Mouse (Mus musculus): ENCODE results near the gene AC161166.1. TPM values are rescaled to one million over a fixed set of nuclear protein-coding genes. Genes with fewer than 3 reads are reported as not detected.

Gene AC161166.1
- total and polyA plus RNA-seq, 3 experiments: 0.22 TPM; not detected in 2

DNA sequence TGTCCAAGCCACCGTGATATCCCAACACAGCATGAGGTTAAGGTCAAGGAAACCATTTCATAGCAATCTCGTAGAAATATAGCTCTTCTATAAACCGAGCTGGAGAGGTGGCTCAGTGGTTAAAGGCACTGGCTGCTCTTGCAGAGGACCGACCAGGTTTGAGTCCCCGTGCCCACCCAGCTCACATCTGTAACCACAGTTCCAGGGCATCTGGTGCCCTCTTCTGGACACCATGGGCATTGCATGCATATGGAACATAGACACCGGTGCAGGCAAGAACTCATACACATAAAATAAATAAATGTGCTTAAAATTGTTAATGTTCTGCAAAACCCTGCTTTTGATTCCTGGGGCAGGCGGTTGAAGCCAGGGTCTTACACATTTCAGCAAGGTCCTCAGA lies 39.3 kb downstream of the AC161166.1 start:
- H3K4me1 ChIP-seq (ENCODE audit: insufficient read depth, low read depth, low read length): no peaks in the 10 kb centered on the region; the same call in 1 of the 2 replicates
- TF ChIP-seq GATA1 (IDR thresholded peaks at IDR 0.05; ENCODE audit: borderline replicate concordance, low read length) (no peak), CTCF (IDR thresholded peaks at IDR 0.05; ENCODE audit: low read depth, low read length) (peak; percentile 85)
- no peak for DNase-seq (ENCODE audit: low spot score)
- peaks cover 5% of the 10 kb centered on the region for H3K27me3 ChIP-seq (ENCODE audit: insufficient read depth, low read length)
- no peak for ATAC-seq (ENCODE audit: extremely low read depth, insufficient number of reproducible peaks, low FRiP score, poor library complexity, severe bottlenecking)
- H3K9me3 ChIP-seq (replicated peaks): 0 out of 2 replicates have a peak, but pooled peaks cover 2% of the 10 kb centered on the region
- no peaks in the 10 kb centered on the region for H3K36me3 ChIP-seq (replicated peaks)
- no peak overlapping the region for H3K4me3 ChIP-seq (ENCODE audit: low read depth, low read length)

DNA sequence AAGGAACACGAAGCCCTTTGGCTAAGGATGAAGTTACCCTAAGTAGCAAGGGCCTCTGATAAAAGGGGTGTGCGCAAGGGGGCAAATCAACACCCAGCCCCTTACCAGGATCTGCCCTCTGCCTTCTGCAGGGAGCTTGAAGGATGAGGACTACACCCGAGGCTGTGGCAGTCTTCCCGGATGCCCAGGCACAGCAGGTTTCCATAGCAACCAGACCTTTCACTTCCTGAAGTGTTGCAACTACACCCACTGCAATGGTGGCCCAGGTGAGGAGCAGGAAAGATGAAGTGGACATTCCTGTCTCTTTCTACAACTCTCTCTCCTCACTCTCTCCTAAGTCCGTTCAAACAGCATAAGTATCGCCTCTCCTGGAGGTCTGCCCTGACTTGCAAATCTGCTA lies 39.8 kb downstream of the AC161166.1 start:
- Histone ChIP-seq H3K9me3 (replicated peaks) (no peaks in the 10 kb centered on the region), H3K27me3 (ENCODE audit: insufficient read depth, low read length) (peaks cover 6% of the 10 kb centered on the region; the same call in 1 of the 2 replicates), H3K4me1 (ENCODE audit: insufficient read depth, low read depth, low read length) (no peaks in the 10 kb centered on the region; the same call in 1 of the 2 replicates), H3K4me3 (ENCODE audit: low read depth, low read length) (no peak overlapping the region), H3K36me3 (replicated peaks) (no peaks in the 10 kb centered on the region)
- TF ChIP-seq GATA1 (IDR thresholded peaks at IDR 0.05; ENCODE audit: borderline replicate concordance, low read length) (no peak), TAL1 (conservative IDR thresholded peaks at IDR 0.05; ENCODE audit: low read depth, low read length) (no peak), GATA2 (IDR thresholded peaks at IDR 0.05; ENCODE audit: borderline replicate concordance, low read depth, low read length) (no peak), POLR2AphosphoS5 (IDR thresholded peaks at IDR 0.05; ENCODE audit: insufficient replicate concordance, low read depth, low read length) (no peak), CTCF (IDR thresholded peaks at IDR 0.05; ENCODE audit: low read depth, low read length) (no peak)
- ATAC-seq (ENCODE audit: extremely low read depth, insufficient number of reproducible peaks, low FRiP score, poor library complexity, severe bottlenecking) (no peak), DNase-seq (ENCODE audit: low spot score) (no peak)

DNA sequence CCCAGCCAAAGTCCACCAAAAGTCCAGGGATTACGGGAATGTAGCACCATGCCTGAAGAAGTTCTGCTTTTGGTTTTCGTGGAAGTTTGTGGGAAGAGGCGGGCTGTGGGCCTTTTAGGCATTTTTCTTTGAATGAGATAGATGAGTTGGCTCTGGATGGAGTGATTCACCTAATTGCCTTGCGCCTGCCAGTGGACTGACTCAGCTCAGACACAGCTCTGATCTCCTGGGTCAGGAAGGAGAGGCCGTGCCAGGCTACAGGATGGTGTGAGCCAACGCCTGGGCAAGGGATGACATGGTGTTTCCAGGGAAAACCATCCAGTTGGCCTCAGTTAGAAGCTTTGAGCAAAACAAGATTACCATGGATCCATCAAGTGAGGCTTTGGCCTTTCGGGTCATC lies 41.9 kb downstream of the AC161166.1 start:
- no peaks in the 10 kb centered on the region for H3K9me3 ChIP-seq (replicated peaks)
- DNase-seq (ENCODE audit: low spot score): no peak
- H3K27me3 ChIP-seq (ENCODE audit: insufficient read depth, low read length): peaks cover 10% of the 10 kb centered on the region; the same call in 1 of the 2 replicates
- no peak for TF ChIP-seq CTCF (IDR thresholded peaks at IDR 0.05; ENCODE audit: low read depth, low read length)
- no peak for TF ChIP-seq POLR2AphosphoS5 (IDR thresholded peaks at IDR 0.05; ENCODE audit: insufficient replicate concordance, low read depth, low read length)
- no peak for TF ChIP-seq TAL1 (conservative IDR thresholded peaks at IDR 0.05; ENCODE audit: low read depth, low read length)
- TF ChIP-seq GATA2 (IDR thresholded peaks at IDR 0.05; ENCODE audit: borderline replicate concordance, low read depth, low read length): no peak
- TF ChIP-seq GATA1 (IDR thresholded peaks at IDR 0.05; ENCODE audit: borderline replicate concordance, low read length): no peak
- H3K4me1 ChIP-seq (ENCODE audit: insufficient read depth, low read depth, low read length): no peaks in the 10 kb centered on the region; the same call in 1 of the 2 replicates
- no peak overlapping the region for H3K4me3 ChIP-seq (ENCODE audit: low read depth, low read length)
- H3K36me3 ChIP-seq (replicated peaks): no peaks in the 10 kb centered on the region
- no peak for ATAC-seq (ENCODE audit: extremely low read depth, insufficient number of reproducible peaks, low FRiP score, poor library complexity, severe bottlenecking)

DNA sequence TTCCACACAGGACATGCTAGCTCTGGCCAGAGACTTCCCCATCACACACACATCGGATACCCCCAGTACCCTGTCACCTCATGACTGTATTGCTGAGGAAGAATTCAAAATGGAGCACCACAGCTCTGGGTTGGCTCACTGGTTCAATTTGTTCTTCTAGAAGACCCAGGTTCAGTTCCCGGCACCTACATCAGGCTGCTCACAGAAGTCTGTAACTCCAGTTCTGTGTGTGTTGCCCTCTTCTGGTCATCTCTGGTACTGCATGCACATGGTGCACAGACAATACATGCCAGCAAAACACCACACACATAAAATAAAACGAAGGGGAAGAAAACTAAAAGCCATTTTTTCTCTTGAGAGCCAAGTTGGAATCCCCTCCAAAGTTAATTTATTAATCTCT lies 43.1 kb downstream of the AC161166.1 start:
- no peak for TF ChIP-seq GATA1 (IDR thresholded peaks at IDR 0.05; ENCODE audit: borderline replicate concordance, low read length)
- peak; percentile 42; the same call in 1 of the 2 replicates for TF ChIP-seq CTCF (IDR thresholded peaks at IDR 0.05; ENCODE audit: low read depth, low read length)
- Histone ChIP-seq H3K36me3 (replicated peaks) (no peaks in the 10 kb centered on the region), H3K4me3 (ENCODE audit: low read depth, low read length) (no peak overlapping the region), H3K27me3 (ENCODE audit: insufficient read depth, low read length) (peaks cover 12% of the 10 kb centered on the region), H3K4me1 (ENCODE audit: insufficient read depth, low read depth, low read length) (no peaks in the 10 kb centered on the region; the same call in 1 of the 2 replicates), H3K9me3 (replicated peaks) (no peaks in the 10 kb centered on the region)
- no peak for ATAC-seq (ENCODE audit: extremely low read depth, insufficient number of reproducible peaks, low FRiP score, poor library complexity, severe bottlenecking)
- DNase-seq (ENCODE audit: low spot score): no peak

DNA sequence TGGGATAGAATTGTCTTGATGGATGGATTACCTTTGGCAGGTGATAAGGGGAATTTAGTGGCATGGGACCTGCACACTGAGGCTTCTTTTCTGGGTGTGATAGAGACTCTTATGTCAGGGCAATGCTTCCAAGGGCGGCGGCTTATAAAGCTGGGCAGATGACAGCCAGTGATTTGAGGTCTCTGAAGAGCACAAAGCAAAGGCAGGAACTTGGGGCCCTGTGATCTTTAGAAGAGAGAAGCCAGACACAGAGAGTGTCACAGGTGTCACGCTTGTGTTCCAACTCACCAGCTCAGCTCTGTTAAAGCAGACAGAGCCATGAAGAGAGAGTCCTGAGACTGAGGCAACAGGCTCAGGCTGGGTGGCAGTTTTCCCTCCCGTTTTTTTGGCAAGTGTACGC lies 44.4 kb downstream of the AC161166.1 start:
- Histone ChIP-seq H3K9me3 (replicated peaks) (no peaks in the 10 kb centered on the region), H3K4me3 (ENCODE audit: low read depth, low read length) (no peak overlapping the region), H3K27me3 (ENCODE audit: insufficient read depth, low read length) (peaks cover 13% of the 10 kb centered on the region), H3K4me1 (ENCODE audit: insufficient read depth, low read depth, low read length) (no peaks in the 10 kb centered on the region), H3K36me3 (replicated peaks) (no peaks in the 10 kb centered on the region)
- no peak for TF ChIP-seq CTCF (IDR thresholded peaks at IDR 0.05; ENCODE audit: low read depth, low read length)
- no peak for TF ChIP-seq TAL1 (conservative IDR thresholded peaks at IDR 0.05; ENCODE audit: low read depth, low read length)
- no peak for TF ChIP-seq GATA1 (IDR thresholded peaks at IDR 0.05; ENCODE audit: borderline replicate concordance, low read length)
- ATAC-seq (ENCODE audit: extremely low read depth, insufficient number of reproducible peaks, low FRiP score, poor library complexity, severe bottlenecking) (no peak), DNase-seq (ENCODE audit: low spot score) (no peak)

DNA sequence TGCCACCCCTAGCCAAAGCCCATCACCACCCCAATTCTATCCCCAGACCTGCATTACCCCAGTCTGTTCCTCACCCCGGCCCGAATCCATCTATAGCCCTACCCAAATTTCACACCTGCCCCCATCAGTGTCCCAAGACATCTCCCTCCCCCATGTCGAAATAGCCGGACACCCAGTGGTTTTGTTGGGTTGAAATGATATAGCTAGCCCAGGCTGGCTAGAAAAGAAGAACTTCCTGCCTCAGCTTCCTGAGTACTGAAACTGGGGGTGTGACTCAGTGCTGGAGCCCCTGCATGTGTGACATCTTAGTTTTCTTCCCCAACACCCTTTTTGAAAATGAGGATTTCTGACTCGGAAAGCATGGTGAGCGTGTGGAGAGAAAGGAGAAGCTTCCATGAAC lies 45.4 kb downstream of the AC161166.1 start:
- Histone ChIP-seq H3K36me3 (replicated peaks) (no peaks in the 10 kb centered on the region), H3K4me1 (ENCODE audit: insufficient read depth, low read depth, low read length) (peaks cover 5% of the 10 kb centered on the region), H3K4me3 (ENCODE audit: low read depth, low read length) (no peak overlapping the region), H3K27me3 (ENCODE audit: insufficient read depth, low read length) (peaks cover 21% of the 10 kb centered on the region), H3K9me3 (replicated peaks) (no peaks in the 10 kb centered on the region)
- no peak for ATAC-seq (ENCODE audit: extremely low read depth, insufficient number of reproducible peaks, low FRiP score, poor library complexity, severe bottlenecking)
- no peak for TF ChIP-seq CTCF (IDR thresholded peaks at IDR 0.05; ENCODE audit: low read depth, low read length)
- TF ChIP-seq POLR2AphosphoS5 (IDR thresholded peaks at IDR 0.05; ENCODE audit: insufficient replicate concordance, low read depth, low read length): no peak
- TF ChIP-seq GATA2 (IDR thresholded peaks at IDR 0.05; ENCODE audit: borderline replicate concordance, low read depth, low read length): no peak
- DNase-seq (ENCODE audit: low spot score): no peak

Measured in G1E (cell line).